Mouse (Mus musculus): ENCODE data around the gene Ucp3. TPM values are rescaled to one million over a fixed set of nuclear protein-coding genes. Genes with fewer than 3 reads are reported as not detected.

The Ucp3 gene
- polyA plus RNA-seq (2012; rRNA removed) = 0.73 and 1.2 TPM in 2 replicates

DNA sequence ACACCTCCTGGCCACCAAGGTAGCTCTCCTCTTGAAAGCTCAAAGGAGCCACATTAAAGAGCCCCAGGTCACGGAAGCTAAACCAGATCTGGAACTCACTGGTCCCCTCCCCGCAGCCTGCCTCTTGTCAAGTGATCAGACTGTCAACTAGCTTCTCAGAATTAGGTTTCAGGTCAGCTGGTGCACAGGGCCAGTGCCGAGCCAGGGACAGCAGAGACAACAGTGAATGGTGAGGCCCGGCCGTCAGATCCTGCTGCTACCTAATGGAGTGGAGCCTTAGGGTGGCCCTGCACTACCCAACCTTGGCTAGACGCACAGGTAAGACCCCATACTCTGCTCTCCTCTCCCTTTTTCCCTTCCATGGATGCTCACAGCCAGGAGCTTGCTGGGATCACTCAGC, at the start of gene Ucp3:
TSS of gene Ucp3 (plus strand) at position 214 of the 400 bp plus-strand sequence.
- Histone ChIP-seq H3K4me1 (ENCODE audit: control insufficient read depth, insufficient read depth, low read length) (no peaks in the 10 kb centered on the region; the same call in 1 of the 2 replicates), H3K36me3 (ENCODE audit: control insufficient read depth, insufficient read depth, low read length) (no peaks in the 10 kb centered on the region), H3K4me3 (ENCODE audit: control insufficient read depth, low read depth, low read length) (no peak within 1 kb of the TSS), H3K27me3 (ENCODE audit: control insufficient read depth, insufficient read depth, low read length) (no peaks in the 10 kb centered on the region), H3K27ac (ENCODE audit: control insufficient read depth, insufficient read depth, low read depth, low read length) (no peak within 1 kb of the TSS)
- TF ChIP-seq POLR2A (IDR thresholded peaks at IDR 0.05; ENCODE audit: control insufficient read depth, low read depth, low read length) = no peak
- no peak for TF ChIP-seq CTCF (IDR thresholded peaks at IDR 0.05; ENCODE audit: control insufficient read depth, insufficient read depth, insufficient replicate concordance, low read depth, low read length)

DNA sequence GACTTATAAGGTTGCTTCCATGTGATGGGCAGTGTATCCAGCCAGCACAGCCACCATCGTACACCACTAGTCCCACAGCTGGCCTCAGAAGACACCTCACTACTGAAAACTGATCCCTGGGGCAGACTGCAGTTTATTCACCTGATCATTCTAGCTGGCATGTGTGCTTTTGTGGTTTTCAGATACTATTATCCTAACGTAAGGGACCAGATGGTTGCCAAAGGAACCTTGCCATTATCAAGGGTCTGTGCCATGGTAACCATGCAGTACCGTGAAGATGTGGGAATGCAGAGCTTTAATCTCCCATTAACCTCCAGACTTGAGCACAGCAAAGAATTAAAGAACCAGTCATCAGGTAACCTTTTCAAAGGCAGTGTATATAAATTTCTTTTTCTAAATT, 47.0 kb upstream of the Ucp3 start:
- no peak overlapping the region for H3K27ac ChIP-seq (ENCODE audit: control insufficient read depth, insufficient read depth, low read depth, low read length)
- no peaks in the 10 kb centered on the region for H3K36me3 ChIP-seq (ENCODE audit: control insufficient read depth, insufficient read depth, low read length)

DNA sequence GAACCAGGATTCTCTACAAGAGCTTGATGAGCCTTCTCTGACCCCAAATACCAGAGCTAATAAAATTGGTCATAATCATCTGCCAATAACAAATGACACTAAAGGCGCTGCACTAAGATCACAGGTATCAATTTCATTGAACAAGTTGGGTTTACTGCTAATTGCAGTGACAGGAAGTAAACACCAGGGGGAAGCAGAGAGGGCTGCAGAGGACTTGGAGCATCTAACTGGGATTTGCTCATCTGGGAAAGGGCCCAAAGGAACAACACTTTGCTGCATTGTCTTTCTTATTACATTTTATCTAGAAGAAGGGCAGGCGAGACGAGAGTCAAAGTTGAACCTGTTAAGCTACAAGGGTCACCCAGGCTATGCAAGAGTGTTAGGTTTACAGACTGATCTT, 43.7 kb upstream of the Ucp3 start:
- Histone ChIP-seq H3K4me1 (ENCODE audit: control insufficient read depth, insufficient read depth, low read length) (no peaks in the 10 kb centered on the region), H3K36me3 (ENCODE audit: control insufficient read depth, insufficient read depth, low read length) (no peaks in the 10 kb centered on the region; the same call in none of the 2 replicates), H3K27ac (ENCODE audit: control insufficient read depth, insufficient read depth, low read depth, low read length) (no peak overlapping the region), H3K4me3 (ENCODE audit: control insufficient read depth, low read depth, low read length) (no peak overlapping the region), H3K27me3 (ENCODE audit: control insufficient read depth, insufficient read depth, low read length) (no peaks in the 10 kb centered on the region)
- TF ChIP-seq CTCF (IDR thresholded peaks at IDR 0.05; ENCODE audit: control insufficient read depth, insufficient read depth, insufficient replicate concordance, low read depth, low read length) (peak; percentile 6; the same call in 1 of the 2 replicates), POLR2A (IDR thresholded peaks at IDR 0.05; ENCODE audit: control insufficient read depth, low read depth, low read length) (no peak)

More for the DNA sequence above, 47.0 kb upstream of the Ucp3 start:
- H3K4me3 ChIP-seq (ENCODE audit: control insufficient read depth, low read depth, low read length) = no peak overlapping the region
- no peaks in the 10 kb centered on the region for H3K4me1 ChIP-seq (ENCODE audit: control insufficient read depth, insufficient read depth, low read length)
- no peaks in the 10 kb centered on the region for H3K27me3 ChIP-seq (ENCODE audit: control insufficient read depth, insufficient read depth, low read length)
- no peak for TF ChIP-seq CTCF (IDR thresholded peaks at IDR 0.05; ENCODE audit: control insufficient read depth, insufficient read depth, insufficient replicate concordance, low read depth, low read length)
- no peak for TF ChIP-seq POLR2A (IDR thresholded peaks at IDR 0.05; ENCODE audit: control insufficient read depth, low read depth, low read length)

DNA sequence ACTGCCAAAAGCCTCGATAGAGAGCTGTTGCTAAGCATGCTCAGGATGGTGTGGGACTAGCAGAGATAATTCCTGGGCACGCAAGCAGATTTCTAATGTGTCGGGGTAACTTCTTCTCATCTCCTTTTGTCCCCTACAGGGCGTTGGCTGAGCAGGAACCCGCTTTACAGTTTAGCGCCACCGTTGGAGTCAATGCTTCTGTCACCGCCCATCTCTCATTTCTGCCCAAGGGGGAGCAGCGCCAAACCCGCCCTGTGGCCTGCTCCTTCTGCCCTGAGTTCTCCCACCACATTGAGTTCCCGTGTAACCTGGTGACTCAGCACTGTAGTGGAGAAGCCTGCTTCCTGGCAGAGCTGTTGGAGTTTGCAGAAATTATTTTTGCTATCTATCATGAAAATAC, 42.9 kb upstream of the Ucp3 start:
- H3K4me1 ChIP-seq (ENCODE audit: control insufficient read depth, insufficient read depth, low read length) = no peaks in the 10 kb centered on the region
- no peaks in the 10 kb centered on the region; the same call in none of the 2 replicates for H3K36me3 ChIP-seq (ENCODE audit: control insufficient read depth, insufficient read depth, low read length)
- TF ChIP-seq POLR2A (IDR thresholded peaks at IDR 0.05; ENCODE audit: control insufficient read depth, low read depth, low read length) = no peak
- TF ChIP-seq CTCF (IDR thresholded peaks at IDR 0.05; ENCODE audit: control insufficient read depth, insufficient read depth, insufficient replicate concordance, low read depth, low read length) = no peak
- H3K27me3 ChIP-seq (ENCODE audit: control insufficient read depth, insufficient read depth, low read length) = no peaks in the 10 kb centered on the region
- H3K4me3 ChIP-seq (ENCODE audit: control insufficient read depth, low read depth, low read length) = no peak overlapping the region
- no peak overlapping the region for H3K27ac ChIP-seq (ENCODE audit: control insufficient read depth, insufficient read depth, low read depth, low read length)

DNA sequence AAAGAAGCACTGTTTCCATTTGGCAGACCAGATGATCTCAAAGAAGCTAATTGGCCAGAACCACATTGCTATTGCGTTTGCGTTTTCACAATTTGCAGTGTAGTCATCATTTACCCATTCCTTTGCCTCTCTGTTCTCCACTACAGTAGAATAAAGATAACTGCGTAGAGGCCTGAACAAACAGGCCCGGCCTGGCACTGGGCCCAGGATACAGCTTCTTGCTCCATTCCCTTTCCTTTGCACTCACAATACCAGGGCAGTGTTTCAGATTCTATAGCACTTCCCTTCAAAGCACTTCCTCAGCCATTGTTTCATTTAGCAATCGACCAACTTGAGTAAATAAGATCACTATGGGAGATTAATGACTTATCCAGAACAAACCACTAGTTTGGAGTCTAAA, 41.7 kb upstream of the Ucp3 start:
- H3K27me3 ChIP-seq (ENCODE audit: control insufficient read depth, insufficient read depth, low read length) = no peaks in the 10 kb centered on the region
- H3K27ac ChIP-seq (ENCODE audit: control insufficient read depth, insufficient read depth, low read depth, low read length) = no peak overlapping the region
- no peak overlapping the region for H3K4me3 ChIP-seq (ENCODE audit: control insufficient read depth, low read depth, low read length)
- no peaks in the 10 kb centered on the region; the same call in none of the 2 replicates for H3K36me3 ChIP-seq (ENCODE audit: control insufficient read depth, insufficient read depth, low read length)
- H3K4me1 ChIP-seq (ENCODE audit: control insufficient read depth, insufficient read depth, low read length) = no peaks in the 10 kb centered on the region
- TF ChIP-seq CTCF (IDR thresholded peaks at IDR 0.05; ENCODE audit: control insufficient read depth, insufficient read depth, insufficient replicate concordance, low read depth, low read length) (no peak), POLR2A (IDR thresholded peaks at IDR 0.05; ENCODE audit: control insufficient read depth, low read depth, low read length) (no peak)

DNA sequence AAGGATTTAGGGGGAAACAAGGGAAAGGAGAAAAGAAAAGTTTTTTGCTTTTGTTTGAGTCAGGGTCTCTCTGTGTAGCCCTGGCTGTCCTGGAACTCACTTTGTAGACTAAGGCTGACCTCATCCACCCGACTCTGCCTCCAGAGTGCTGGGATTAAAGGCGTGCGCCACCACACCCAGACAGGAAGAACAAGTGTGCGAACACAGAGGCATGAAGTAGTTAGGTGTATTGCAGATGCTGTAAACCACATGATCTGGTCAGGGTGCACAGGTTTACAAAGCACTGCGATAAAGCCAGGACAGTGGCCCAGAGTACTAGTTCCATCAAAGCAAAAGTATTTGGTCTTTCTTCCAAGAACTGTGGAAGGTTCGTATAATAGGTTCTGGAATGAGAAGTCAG, 39.5 kb upstream of the Ucp3 start:
- H3K27me3 ChIP-seq (ENCODE audit: control insufficient read depth, insufficient read depth, low read length) = no peaks in the 10 kb centered on the region
- no peaks in the 10 kb centered on the region; the same call in none of the 2 replicates for H3K36me3 ChIP-seq (ENCODE audit: control insufficient read depth, insufficient read depth, low read length)
- H3K27ac ChIP-seq (ENCODE audit: control insufficient read depth, insufficient read depth, low read depth, low read length) = no peak overlapping the region
- TF ChIP-seq POLR2A (IDR thresholded peaks at IDR 0.05; ENCODE audit: control insufficient read depth, low read depth, low read length) (no peak), CTCF (IDR thresholded peaks at IDR 0.05; ENCODE audit: control insufficient read depth, insufficient read depth, insufficient replicate concordance, low read depth, low read length) (no peak)
- no peak overlapping the region for H3K4me3 ChIP-seq (ENCODE audit: control insufficient read depth, low read depth, low read length)
- H3K4me1 ChIP-seq (ENCODE audit: control insufficient read depth, insufficient read depth, low read length) = no peaks in the 10 kb centered on the region

DNA sequence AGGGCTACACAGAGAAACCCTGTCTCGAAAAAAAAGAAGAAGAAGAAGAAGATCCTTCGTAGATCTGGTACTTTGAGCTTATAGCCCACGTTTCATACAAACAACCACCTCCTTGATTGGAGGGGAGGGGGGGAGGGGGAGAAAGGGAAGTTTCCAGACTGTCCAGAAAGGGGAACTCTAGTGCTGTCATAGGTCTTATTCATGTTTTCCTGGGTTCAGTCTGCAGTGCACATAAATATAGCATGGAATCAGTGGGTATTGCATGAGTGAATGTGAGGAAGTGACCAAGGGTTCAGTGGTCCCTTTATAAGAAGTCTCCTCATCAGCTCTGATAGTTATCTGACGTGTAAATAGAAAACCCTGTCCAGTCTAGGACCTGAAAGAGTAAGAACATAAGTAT, 29.1 kb upstream of the Ucp3 start:
- no peaks in the 10 kb centered on the region for H3K4me1 ChIP-seq (ENCODE audit: control insufficient read depth, insufficient read depth, low read length)
- no peak overlapping the region for H3K4me3 ChIP-seq (ENCODE audit: control insufficient read depth, low read depth, low read length)
- TF ChIP-seq POLR2A (IDR thresholded peaks at IDR 0.05; ENCODE audit: control insufficient read depth, low read depth, low read length) = no peak
- TF ChIP-seq CTCF (IDR thresholded peaks at IDR 0.05; ENCODE audit: control insufficient read depth, insufficient read depth, insufficient replicate concordance, low read depth, low read length) = no peak
- no peak overlapping the region for H3K27ac ChIP-seq (ENCODE audit: control insufficient read depth, insufficient read depth, low read depth, low read length)
- H3K36me3 ChIP-seq (ENCODE audit: control insufficient read depth, insufficient read depth, low read length) = no peaks in the 10 kb centered on the region; the same call in 1 of the 2 replicates
- H3K27me3 ChIP-seq (ENCODE audit: control insufficient read depth, insufficient read depth, low read length) = no peaks in the 10 kb centered on the region

DNA sequence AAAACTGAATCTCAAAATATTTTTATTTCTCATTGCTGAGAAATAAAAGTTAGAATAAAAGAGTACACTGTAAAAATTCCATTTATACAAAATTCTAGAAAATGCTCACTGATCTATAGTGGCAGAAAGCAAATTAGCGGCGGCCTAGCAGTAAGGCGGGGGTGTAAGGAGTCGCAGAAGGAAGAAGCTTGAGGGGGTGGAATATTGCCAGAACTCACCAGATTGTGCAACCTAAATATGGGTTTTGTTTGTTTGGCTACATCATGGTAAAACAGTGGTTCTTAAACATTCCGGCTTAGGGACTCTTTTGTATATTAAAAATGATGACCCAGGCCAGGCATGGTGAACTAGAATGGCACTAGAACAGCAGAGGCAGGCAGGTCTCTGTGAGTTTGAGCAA, 26.5 kb upstream of the Ucp3 start:
- no peak for TF ChIP-seq POLR2A (IDR thresholded peaks at IDR 0.05; ENCODE audit: control insufficient read depth, low read depth, low read length)
- no peak for TF ChIP-seq CTCF (IDR thresholded peaks at IDR 0.05; ENCODE audit: control insufficient read depth, insufficient read depth, insufficient replicate concordance, low read depth, low read length)
- H3K4me3 ChIP-seq (ENCODE audit: control insufficient read depth, low read depth, low read length) = no peak overlapping the region
- H3K27me3 ChIP-seq (ENCODE audit: control insufficient read depth, insufficient read depth, low read length) = no peaks in the 10 kb centered on the region
- H3K27ac ChIP-seq (ENCODE audit: control insufficient read depth, insufficient read depth, low read depth, low read length) = no peak overlapping the region
- H3K4me1 ChIP-seq (ENCODE audit: control insufficient read depth, insufficient read depth, low read length) = no peaks in the 10 kb centered on the region
- H3K36me3 ChIP-seq (ENCODE audit: control insufficient read depth, insufficient read depth, low read length) = no peaks in the 10 kb centered on the region; the same call in 1 of the 2 replicates
